ENCODE assay signal across 14 mouse cellular contexts in genomic region chr3:135513800-135514425, GRCm38 (mm10). TPM values are rescaled to one million over a fixed set of nuclear protein-coding genes. Genes with fewer than 3 reads are reported as not detected.
A peak's percentile ranks its signal among the peaks of the same experiment; 100 is the strongest.
DNase-seq lines count a peak whose midpoint lies in the region; ATAC-seq and TF ChIP-seq lines count a peak whose summit lies in the region.
"Had no signal": no experiment of that assay in that cellular context is flagged by ENCODE, and none has a peak within 500 bp of the region (broad histone marks: within the 10 kb centered on the region; RNA-seq: fewer than 3 reads in every experiment).

No protein-coding gene starts in this region.

- no peak overlapping the region for H3K9ac ChIP-seq in heart, embryonic 13.5 days
- H3K9ac ChIP-seq: embryonic facial prominence, embryonic 12.5 days; lung, embryonic 15.5 days had no signal

- no peak for TF ChIP-seq CTCF in thymus, adult 2 months (IDR thresholded peaks at IDR 0.05; ENCODE audit: borderline replicate concordance, control insufficient read depth, extremely low read depth, insufficient read depth, low read length, poor library complexity)

- 68% methylated on average over 14 of the region's 14 CpGs for WGBS in heart, embryonic 13.5 days
- WGBS in thymus, adult 2 months: 82% methylated on average over 14 of the region's 14 CpGs

- TF ChIP-seq POLR2A in thymus, adult 2 months (IDR thresholded peaks at IDR 0.05; ENCODE audit: control insufficient read depth, extremely low read depth, insufficient read depth, low read length, poor library complexity): no peak

- peak overlapping the region; percentile 40 for H3K4me2 ChIP-seq in heart, embryonic 13.5 days
- H3K4me2 ChIP-seq: liver, embryonic 11.5 days; lung, embryonic 15.5 days had no signal

- H3K27me3 ChIP-seq in heart, embryonic 13.5 days (replicated peaks): no peaks in the 10 kb centered on the region
- no peaks in the 10 kb centered on the region for H3K27me3 ChIP-seq in thymus, adult 2 months (ENCODE audit: control insufficient read depth, insufficient read depth, low read length)
- H3K27me3 ChIP-seq: embryonic facial prominence, embryonic 12.5 days; lung, embryonic 15.5 days; megakaryocyte, embryonic 14.5 days had no signal

- H3K4me1 ChIP-seq in heart, embryonic 13.5 days: peaks cover 55% of the 10 kb centered on the region
- H3K4me1 ChIP-seq in thymus, adult 2 months (replicated peaks; ENCODE audit: control insufficient read depth, insufficient read depth, low read length): peaks cover 31% of the 10 kb centered on the region
- H3K4me1 ChIP-seq in brown adipose tissue, adult 24 weeks (ENCODE audit: control insufficient read depth, insufficient read depth, insufficient read length, low read length): peaks cover 4% of the 10 kb centered on the region
- H3K4me1 ChIP-seq: embryonic facial prominence, embryonic 12.5 days had no signal

- no peak for ATAC-seq in heart, embryonic 13.5 days (ENCODE audit: extremely low read depth, insufficient number of reproducible peaks, low FRiP score, low TSS enrichment)

- no peaks in the 10 kb centered on the region for H3K9me3 ChIP-seq in heart, embryonic 13.5 days
- H3K9me3 ChIP-seq: embryonic facial prominence, embryonic 12.5 days; lung, embryonic 15.5 days; megakaryocyte, embryonic 14.5 days had no signal

- no peak overlapping the region for H3K4me3 ChIP-seq in heart, embryonic 13.5 days
- no peak overlapping the region for H3K4me3 ChIP-seq in thymus, adult 2 months (ENCODE audit: control insufficient read depth, insufficient read depth, low read length)
- H3K4me3 ChIP-seq in brown adipose tissue, adult 24 weeks (ENCODE audit: insufficient read depth, low read depth, low read length): no peak overlapping the region
- H3K4me3 ChIP-seq: embryonic facial prominence, embryonic 12.5 days; lung, embryonic 15.5 days; megakaryocyte, embryonic 14.5 days had no signal

- DNase-seq in heart, adult 8-10 months (ENCODE audit: low spot score): no peak
- no peak for DNase-seq in thymus, adult 2 months
- DNase-seq in thymus, postnatal 0 days (ENCODE audit: low spot score): no peak
- no peak for DNase-seq in embryo, embryonic 10.5 days (ENCODE audit: low spot score)
- DNase-seq in spleen, postnatal 36 days (ENCODE audit: low spot score in 2 of 2): no peak
- DNase-seq: adrenal gland, postnatal 10 days; gastrocnemius, postnatal 36 days; kidney, postnatal 14 days had no signal

- H3K36me3 ChIP-seq in heart, embryonic 13.5 days: peaks cover 29% of the 10 kb centered on the region
- H3K36me3 ChIP-seq in thymus, adult 2 months (ENCODE audit: control insufficient read depth, insufficient read depth, low read length): no peaks in the 10 kb centered on the region
- H3K36me3 ChIP-seq: embryonic facial prominence, embryonic 12.5 days; lung, embryonic 15.5 days had no signal

- H3K27ac ChIP-seq in heart, embryonic 13.5 days (replicated peaks): peak overlapping the region; percentile 32; the same call in 1 of the 2 replicates
- peak overlapping the region; percentile 70 for H3K27ac ChIP-seq in thymus, adult 2 months (ENCODE audit: control insufficient read depth, insufficient read depth, low read length)
- peak overlapping the region; percentile 53 for H3K27ac ChIP-seq in brown adipose tissue, adult 24 weeks (replicated peaks; ENCODE audit: low read depth, low read length)
- H3K27ac ChIP-seq: embryonic facial prominence, embryonic 12.5 days; lung, embryonic 15.5 days had no signal

RNA-seq across cellular contexts. Expression of gene Manba, which starts 28.5 kb away (rescaled TPM):
- polyA plus RNA-seq in heart, embryonic 13.5 days (2015; fragmentation: Nextera tagmentation; extraction: Ambion mirVana): 31.5 and 37.4 TPM in 2 replicates
- 10 to 100 TPM; 15.8 to 19.3 (median 16.8) TPM for total RNA-seq in heart, adult 8-10 months (2022)
- 7.2 and 7.6 TPM in 2 replicates for polyA plus RNA-seq in thymus, adult 2 months (2012; rRNA removed)
- polyA plus RNA-seq in thymus, postnatal 0 days (2015; fragmentation: Nextera tagmentation; extraction: Ambion mirVana): 8.4 and 9.3 TPM in 2 replicates
- polyA plus RNA-seq in brown adipose tissue, adult 24 weeks (2012; ENCODE audit: insufficient read depth, insufficient read length, missing spikeins): 5.1 and 8.8 TPM in 2 replicates
